7 mouse cellular contexts compared by ENCODE assay signal in the genomic region with DNA sequence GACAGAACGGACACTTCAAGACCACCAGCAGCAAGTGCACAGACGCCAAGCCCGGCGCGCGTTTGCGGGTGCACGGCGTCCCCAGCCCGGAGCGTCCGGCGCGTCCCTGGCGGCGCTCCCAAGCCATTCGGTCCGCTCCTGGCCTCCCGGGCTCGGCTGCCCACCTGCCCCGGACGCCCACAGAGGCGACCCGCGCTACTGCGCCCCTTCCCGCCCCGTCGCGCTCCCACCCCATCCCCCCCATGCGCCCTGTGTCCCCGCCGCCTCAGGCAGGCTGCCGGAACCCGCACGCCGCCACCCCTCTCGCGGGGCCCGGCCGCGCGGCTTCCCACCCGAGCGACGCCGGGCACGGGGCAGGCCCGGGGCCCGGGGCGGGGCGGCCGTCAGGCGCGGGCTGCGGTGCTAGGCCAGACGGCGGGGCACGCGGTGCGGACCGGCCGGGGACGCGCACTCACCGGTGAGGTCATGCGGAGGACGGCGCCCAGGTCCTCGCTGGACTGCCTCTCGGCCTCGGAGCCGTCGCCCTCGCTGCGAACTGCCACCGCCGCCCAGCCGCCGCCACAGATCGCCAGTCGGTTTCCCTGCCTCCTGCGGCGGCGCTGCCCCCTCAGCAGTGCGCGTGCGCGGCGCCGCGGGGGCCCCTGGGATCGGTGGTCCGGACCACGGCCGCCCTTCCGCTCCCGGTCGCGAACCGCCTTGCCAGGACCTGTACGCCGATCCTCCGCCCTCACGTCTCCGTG. TPM values are rescaled to one million over a fixed set of nuclear protein-coding genes. Genes with fewer than 3 reads are reported as not detected.
A peak's percentile ranks its signal among the peaks of the same experiment; 100 is the strongest.
DNase-seq lines count a peak whose midpoint lies in the region; ATAC-seq and TF ChIP-seq lines count a peak whose summit lies in the region.

No protein-coding gene starts in this region.

- no peaks in the 10 kb centered on the region for H3K9me3 ChIP-seq in intestine, postnatal 0 days (ENCODE audit: control insufficient read depth)
- no peaks in the 10 kb centered on the region for H3K9me3 ChIP-seq in limb, embryonic 10.5 days (replicated peaks)
- H3K9me3 ChIP-seq in midbrain, embryonic 12.5 days: no peaks in the 10 kb centered on the region

- H3K4me3 ChIP-seq in intestine, postnatal 0 days (ENCODE audit: low read depth, low read length): peak overlapping the region; percentile 95
- peak overlapping the region; percentile 99 for H3K4me3 ChIP-seq in limb, embryonic 10.5 days
- peak overlapping the region; percentile 91 for H3K4me3 ChIP-seq in midbrain, embryonic 12.5 days

- ATAC-seq in intestine, postnatal 0 days: peak; percentile 91
- peak; percentile 94 for ATAC-seq in midbrain, embryonic 12.5 days (ENCODE audit: low FRiP score, low read depth)

- no peaks in the 10 kb centered on the region for H3K36me3 ChIP-seq in intestine, postnatal 0 days (ENCODE audit: control insufficient read depth, insufficient read depth)
- H3K36me3 ChIP-seq in limb, embryonic 10.5 days: no peaks in the 10 kb centered on the region
- H3K36me3 ChIP-seq in midbrain, embryonic 12.5 days: no peaks in the 10 kb centered on the region

- H3K4me2 ChIP-seq in intestine, postnatal 0 days (replicated peaks; ENCODE audit: low read depth): peak overlapping the region; percentile 74
- H3K4me2 ChIP-seq in midbrain, embryonic 12.5 days (replicated peaks): peak overlapping the region; percentile 61

- TF ChIP-seq CTCF in intestine, postnatal 0 days (IDR thresholded peaks at IDR 0.05; ENCODE audit: low read depth): peak; percentile 55

- no peaks in the 10 kb centered on the region; the same call in 1 of the 2 replicates for H3K4me1 ChIP-seq in intestine, postnatal 0 days (replicated peaks; ENCODE audit: control insufficient read depth, insufficient read depth, low read length)
- H3K4me1 ChIP-seq in limb, embryonic 10.5 days: peaks cover 9% of the 10 kb centered on the region
- H3K4me1 ChIP-seq in midbrain, embryonic 12.5 days: peaks cover 15% of the 10 kb centered on the region

- no peaks in the 10 kb centered on the region for H3K27me3 ChIP-seq in intestine, postnatal 0 days (replicated peaks; ENCODE audit: control insufficient read depth, insufficient read depth, low read length)
- H3K27me3 ChIP-seq in limb, embryonic 10.5 days (ENCODE audit: low read depth, poor library complexity, severe bottlenecking): no peaks in the 10 kb centered on the region
- H3K27me3 ChIP-seq in midbrain, embryonic 12.5 days: no peaks in the 10 kb centered on the region

- WGBS in intestine, postnatal 0 days: under 1% methylated on average over 92 of the region's 106 CpGs
- WGBS in limb, embryonic 10.5 days: under 1% methylated on average over 106 of the region's 106 CpGs
- WGBS in midbrain, embryonic 12.5 days: under 1% methylated on average over 72 of the region's 106 CpGs

- peak overlapping the region; percentile 90 for H3K27ac ChIP-seq in intestine, postnatal 0 days (ENCODE audit: low read depth, low read length)
- peak overlapping the region; percentile 98 for H3K27ac ChIP-seq in limb, embryonic 10.5 days
- H3K27ac ChIP-seq in midbrain, embryonic 12.5 days (replicated peaks): peak overlapping the region; percentile 93

- peak overlapping the region; percentile 97 for H3K9ac ChIP-seq in intestine, postnatal 0 days (ENCODE audit: low read depth, low read length)
- H3K9ac ChIP-seq in midbrain, embryonic 12.5 days (replicated peaks): peak overlapping the region; percentile 98

- DNase-seq in adrenal gland, adult 8-10 months: peak; percentile 74
- peak; percentile 70 for DNase-seq in embryo, embryonic 11.5 days (ENCODE audit: low read depth, low spot score)
- DNase-seq in gastrocnemius, postnatal 4 days (ENCODE audit: low spot score in 2 of 2): peak; percentile 86 to 91
- peak; percentile 93 for DNase-seq in limb, embryonic 10.5 days (ENCODE audit: low spot score)
- peak; percentile 88 for DNase-seq in skeletal muscle tissue, adult 2 months (ENCODE audit: low read depth, low spot score)

RNA-seq across cellular contexts. Expression of a gene that starts 1.1 kb away (rescaled TPM):
- 10 to 100 TPM; 69.2 to 84.9 (median 78.4) TPM for total RNA-seq in adrenal gland, adult 8-10 months (2022)
- 10 to 100 TPM; 51.0 to 54.4 TPM for total RNA-seq in gastrocnemius, postnatal 4 days (2021)
- polyA plus RNA-seq in intestine, postnatal 0 days (2015; fragmentation: Nextera tagmentation; extraction: Ambion mirVana): 31.3 and 34.6 TPM in 2 replicates
- polyA plus RNA-seq in limb, embryonic 10.5 days (2016; fragmentation: Nextera tagmentation; extraction: Ambion mirVana): 84.5 and 92.0 TPM in 2 replicates
- polyA plus RNA-seq in midbrain, embryonic 12.5 days (2016; fragmentation: Nextera tagmentation; extraction: Ambion mirVana): 124 and 130 TPM in 2 replicates

RNA-seq across cellular contexts. Expression of a gene that starts 17.8 kb away (rescaled TPM):
- 100 to 1,000 TPM; 553 to 818 (median 637) TPM for total RNA-seq in adrenal gland, adult 8-10 months (2022)
- 100 to 1,000 TPM; 303 to 318 TPM for total RNA-seq in gastrocnemius, postnatal 4 days (2021)
- polyA plus RNA-seq in intestine, postnatal 0 days (2015; fragmentation: Nextera tagmentation; extraction: Ambion mirVana): 456 and 457 TPM in 2 replicates
- polyA plus RNA-seq in limb, embryonic 10.5 days (2016; fragmentation: Nextera tagmentation; extraction: Ambion mirVana): 841 and 852 TPM in 2 replicates
- 609 and 641 TPM in 2 replicates for polyA plus RNA-seq in midbrain, embryonic 12.5 days (2016; fragmentation: Nextera tagmentation; extraction: Ambion mirVana)

RNA-seq across cellular contexts. Expression of a gene that starts 45.7 kb away (rescaled TPM):
- 10 to 100 TPM; 26.4 to 33.2 (median 29.0) TPM for total RNA-seq in adrenal gland, adult 8-10 months (2022)
- total RNA-seq in gastrocnemius, postnatal 4 days (2021): 10 to 100 TPM; 10.3 to 10.4 TPM
- 19.1 and 19.6 TPM in 2 replicates for polyA plus RNA-seq in intestine, postnatal 0 days (2015; fragmentation: Nextera tagmentation; extraction: Ambion mirVana)
- polyA plus RNA-seq in limb, embryonic 10.5 days (2016; fragmentation: Nextera tagmentation; extraction: Ambion mirVana): 42.8 and 43.6 TPM in 2 replicates
- 20.3 and 24.6 TPM in 2 replicates for polyA plus RNA-seq in midbrain, embryonic 12.5 days (2016; fragmentation: Nextera tagmentation; extraction: Ambion mirVana)

Comparison
In these comparisons a context has a peak if more than half of its experiments do, and no peak if none do; other contexts are left out.
1. Peak in every context shown above with its lines: DNase-seq, ATAC-seq, H3K4me3 ChIP-seq and H3K27ac ChIP-seq.